Mouse (Mus musculus): Measurements from ENCODE around the gene Rab6b. TPM values are rescaled to one million over a fixed set of nuclear protein-coding genes. Genes with fewer than 3 reads are reported as not detected.
A peak's percentile ranks its signal among the peaks of the same experiment; 100 is the strongest.

Gene Rab6b
- total and polyA plus RNA-seq, 3 experiments: not detected

DNA sequence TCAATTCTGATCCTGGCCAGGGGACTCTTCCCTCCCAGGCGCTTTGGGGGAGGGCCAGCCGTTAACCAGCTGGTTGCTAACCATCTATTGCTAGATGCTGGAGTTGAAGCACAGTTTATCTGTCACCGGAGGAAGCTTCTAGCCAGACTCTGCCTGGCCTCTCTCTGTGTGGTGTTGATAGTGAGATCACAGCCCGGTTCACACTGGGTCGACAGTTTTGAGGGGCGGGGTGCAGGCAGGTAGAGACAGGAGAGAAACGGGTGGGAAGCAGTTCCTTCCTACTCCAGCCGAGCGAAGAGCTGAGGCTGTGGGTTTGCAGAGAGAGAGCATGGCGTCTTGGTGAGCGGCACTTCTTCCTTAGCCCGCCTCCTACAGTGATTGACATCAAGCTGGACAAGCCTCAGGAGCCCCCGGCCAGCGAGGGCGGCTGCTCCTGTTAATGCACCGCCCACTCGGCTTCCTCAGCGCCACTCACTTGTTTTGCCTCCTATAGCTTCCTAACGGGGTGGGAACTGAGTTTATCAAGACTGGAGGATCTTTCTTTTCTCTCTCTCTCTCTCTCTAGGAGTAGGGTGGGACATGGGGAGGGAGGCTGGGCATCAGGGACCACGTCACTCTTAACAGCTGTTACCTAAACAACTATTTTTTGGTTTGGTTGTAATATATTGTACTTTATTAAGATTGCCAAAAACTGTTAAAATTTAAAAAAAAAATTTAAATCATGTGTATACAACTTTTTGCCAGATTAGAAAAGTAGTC is 69.4 kb downstream of the Rab6b start (continued):
- TF ChIP-seq POLR2AphosphoS5 (IDR thresholded peaks at IDR 0.05; ENCODE audit: borderline replicate concordance, low read depth, low read length) (no peak), TCF12 (IDR thresholded peaks at IDR 0.05; ENCODE audit: low read depth, low read length) (peak; percentile 42; the same call in 1 of the 2 replicates), MAZ (IDR thresholded peaks at IDR 0.05; ENCODE audit: low read depth, low read length) (peak; percentile 77; the same call in 1 of the 2 replicates), MXI1 (IDR thresholded peaks at IDR 0.05; ENCODE audit: low read depth, low read length) (0 out of 2 replicates have a peak, but pooled peaks have one; percentile 58), USF2 (IDR thresholded peaks at IDR 0.05; ENCODE audit: borderline replicate concordance in 1 of 2, insufficient read depth in 1 of 2, low read depth in 1 of 2, low read length in 2 of 2) (no peak)

DNA sequence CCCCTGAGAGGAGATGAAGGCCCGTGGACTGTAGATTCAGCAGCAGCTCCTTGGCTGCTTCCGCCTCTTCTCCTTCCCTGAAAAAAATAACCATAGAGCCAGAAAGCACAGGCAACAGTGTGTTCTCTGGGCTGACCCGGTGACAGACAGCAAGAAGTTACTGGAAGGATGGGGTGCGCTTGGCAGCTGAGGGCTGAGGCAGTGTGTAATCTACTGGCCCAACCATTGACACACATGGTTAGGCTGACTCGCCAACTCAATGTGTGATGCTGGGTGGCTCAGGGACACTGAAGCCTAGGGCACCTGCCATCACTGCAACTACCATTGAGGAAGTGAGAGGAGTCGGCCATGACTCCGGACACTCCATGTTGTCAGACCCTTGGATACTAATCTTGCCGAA is 70.3 kb downstream of the Rab6b start:
- peak; percentile 22 for DNase-seq (ENCODE audit: low read depth, low spot score)
- no peak for TF ChIP-seq MAZ (IDR thresholded peaks at IDR 0.05; ENCODE audit: low read depth, low read length)
- no peak for TF ChIP-seq USF2 (IDR thresholded peaks at IDR 0.05; ENCODE audit: borderline replicate concordance in 1 of 2, insufficient read depth in 1 of 2, low read depth in 1 of 2, low read length in 2 of 2)
- TF ChIP-seq TBP (IDR thresholded peaks at IDR 0.05; ENCODE audit: low read depth, low read length): no peak
- TF ChIP-seq MAFK (IDR thresholded peaks at IDR 0.05; ENCODE audit: borderline replicate concordance, low read depth, low read length): no peak
- TF ChIP-seq NRF1 (IDR thresholded peaks at IDR 0.05; ENCODE audit: insufficient read depth, low read depth, low read length, poor library complexity, severe bottlenecking): no peak
- no peak for TF ChIP-seq MYC (IDR thresholded peaks at IDR 0.05; ENCODE audit: low read depth, low read length)
- no peak for TF ChIP-seq ZMIZ1 (IDR thresholded peaks at IDR 0.05; ENCODE audit: low read depth, low read length)
- no peak for TF ChIP-seq MAX (IDR thresholded peaks at IDR 0.05; ENCODE audit: low read length)
- no peak for TF ChIP-seq JUND (IDR thresholded peaks at IDR 0.05; ENCODE audit: low read depth, low read length)

GRCm38 (mm10) chr9:103184855-103185254 is 73.3 kb downstream of the Rab6b start:
- Histone ChIP-seq H3K9me3 (replicated peaks; ENCODE audit: insufficient read depth, low read length) (no peaks in the 10 kb centered on the region), H3K27me3 (ENCODE audit: control insufficient read depth in 1 of 2, insufficient read depth in 2 of 2, low read length in 2 of 2) (no peaks in the 10 kb centered on the region), H3K79me2 (ENCODE audit: control insufficient read depth, insufficient read depth, low read length, poor library complexity) (no peaks in the 10 kb centered on the region), H3K36me3 (ENCODE audit: control insufficient read depth in 1 of 2, insufficient read depth in 2 of 2, low read length in 2 of 2) (peaks cover 0 to 5% of the 10 kb centered on the region in 2 experiments; a peak in 3 of 4 replicates), H3K4me1 (ENCODE audit: control insufficient read depth in 1 of 2, insufficient read depth in 2 of 2, low read length in 2 of 2) (peaks cover 0 to 5% of the 10 kb centered on the region in 2 experiments; a peak in 1 of 4 replicates), H3K4me3 (ENCODE audit: control insufficient read depth in 1 of 2, insufficient read depth in 1 of 2, low read depth in 2 of 2, low read length in 2 of 2) (no peak overlapping the region), H3K27ac (ENCODE audit: control insufficient read depth, low read depth, low read length) (no peak overlapping the region), H3K9ac (ENCODE audit: control insufficient read depth, low read depth, low read length, poor library complexity, severe bottlenecking) (no peak overlapping the region)
- DNase-seq (ENCODE audit: low read depth, low spot score): no peak
- TF ChIP-seq POLR2A (IDR thresholded peaks at IDR 0.05; ENCODE audit: control insufficient read depth in 1 of 2, insufficient read depth in 1 of 2, low read depth in 1 of 2, low read length in 2 of 2, poor library complexity in 1 of 2): no peak
- no peak for TF ChIP-seq NRF1 (IDR thresholded peaks at IDR 0.05; ENCODE audit: insufficient read depth, low read depth, low read length, poor library complexity, severe bottlenecking)
- no peak for TF ChIP-seq MEF2A (IDR thresholded peaks at IDR 0.05; ENCODE audit: extremely low read depth, insufficient replicate concordance, low read depth, low read length, poor library complexity, severe bottlenecking)
- no peak for TF ChIP-seq KAT2A (conservative IDR thresholded peaks at IDR 0.05; ENCODE audit: low read depth, low read length)

More for the DNA sequence above, 70.3 kb downstream of the Rab6b start:
- H3K27ac ChIP-seq (ENCODE audit: control insufficient read depth, low read depth, low read length): no peak overlapping the region
- no peaks in the 10 kb centered on the region for H3K79me2 ChIP-seq (ENCODE audit: control insufficient read depth, insufficient read depth, low read length, poor library complexity)
- H3K4me3 ChIP-seq (ENCODE audit: control insufficient read depth in 1 of 2, insufficient read depth in 1 of 2, low read depth in 2 of 2, low read length in 2 of 2): no peak overlapping the region
- H3K9me3 ChIP-seq (replicated peaks; ENCODE audit: insufficient read depth, low read length): no peaks in the 10 kb centered on the region
- H3K9ac ChIP-seq (ENCODE audit: control insufficient read depth, low read depth, low read length, poor library complexity, severe bottlenecking): peak overlapping the region; percentile 29; the same call in 1 of the 2 replicates
- H3K4me1 ChIP-seq (ENCODE audit: control insufficient read depth in 1 of 2, insufficient read depth in 2 of 2, low read length in 2 of 2): peaks cover 0 to 5% of the 10 kb centered on the region in 2 experiments; a peak in 1 of 4 replicates
- H3K36me3 ChIP-seq (ENCODE audit: control insufficient read depth in 1 of 2, insufficient read depth in 2 of 2, low read length in 2 of 2): peaks cover 0 to 4% of the 10 kb centered on the region in 2 experiments; a peak in 1 of 4 replicates
- no peaks in the 10 kb centered on the region for H3K27me3 ChIP-seq (ENCODE audit: control insufficient read depth in 1 of 2, insufficient read depth in 2 of 2, low read length in 2 of 2)
